Mouse (Mus musculus): Measurements from ENCODE around the gene Rhoh.

GRCm38 (mm10) chr5:65858355-65858754 lies 2.7 kb upstream of the Rhoh start:
- no peak for TF ChIP-seq EP300 (IDR thresholded peaks at IDR 0.05)
- no peak for TF ChIP-seq CTCF (IDR thresholded peaks at IDR 0.05)

Data from lung, postnatal 0 days (tissue).